Mouse (Mus musculus) frontal cortex, adult 2 months (tissue): ENCODE measurements around the gene Them7. TPM values are rescaled to one million over a fixed set of nuclear protein-coding genes. Genes with fewer than 3 reads are reported as not detected.

Experiments
- DNase-seq, 2 experiments: peaks; one replicate each; pipeline ENCODE4 v3.0.0; 2022; ENCODE audit warnings: low spot score in 1 of 2; ENCODE audit errors: extremely low spot score in 1 of 2
- polyA plus RNA-seq: library from polyadenylated mRNA; depleted of rRNA; stranded (reverse); fragments of >200 nt; gene quantifications from 2 replicates; pipeline ENCODE4 v1.2.3, GENCODE M21; 2012

Gene Them7
- polyA plus RNA-seq, 1 experiment, result not detected

GRCm38 (mm10) chr2:105303962-105304514 is 79.9 kb downstream of the Them7 start:
- DNase-seq, result no peak

DNA sequence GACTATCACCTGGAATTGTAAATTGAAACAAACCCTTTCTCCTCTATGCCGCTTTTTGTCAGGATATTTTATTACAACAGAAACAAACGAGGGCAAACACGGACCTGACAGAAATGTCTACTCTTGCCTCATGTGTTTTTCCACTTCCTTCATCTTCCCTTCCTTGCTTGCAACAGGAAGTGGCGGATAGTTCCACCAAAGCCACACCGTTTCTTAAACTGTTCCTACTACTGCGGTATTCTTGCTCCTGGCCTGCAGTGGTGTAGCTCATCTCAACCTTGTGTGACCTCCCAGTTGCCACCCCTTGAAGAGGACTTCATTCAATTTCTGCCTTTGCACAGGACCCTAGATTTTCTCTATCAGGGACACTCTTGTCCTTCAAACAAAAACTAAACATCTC is 81.8 kb downstream of the Them7 start:
- no peak for DNase-seq

GRCm38 (mm10) chr2:105311414-105311813 is 87.3 kb downstream of the Them7 start:
- DNase-seq, result peak in 1 of 2 experiments; percentile 28

GRCm38 (mm10) chr2:105311991-105312390 is 87.9 kb downstream of the Them7 start:
- no peak for DNase-seq

DNA sequence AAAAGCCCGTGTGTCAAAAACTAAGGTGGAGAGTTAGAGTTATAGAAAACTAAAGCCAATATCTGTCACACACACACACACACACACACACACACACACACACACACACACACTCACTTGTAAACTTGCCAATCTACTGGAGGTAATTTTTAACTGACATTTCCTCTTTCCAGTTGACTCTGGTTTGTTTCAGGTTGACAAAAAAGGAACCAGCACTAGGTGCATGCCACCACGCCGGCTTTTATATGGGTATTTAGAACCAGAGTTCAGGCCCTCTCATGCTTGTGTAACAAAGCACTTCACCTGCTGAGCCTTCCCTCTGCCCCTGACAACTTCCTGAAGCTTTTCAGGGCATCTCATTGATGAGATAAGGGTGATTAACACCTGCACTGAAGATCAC is 89.0 kb downstream of the Them7 start:
- no peak for DNase-seq

DNA sequence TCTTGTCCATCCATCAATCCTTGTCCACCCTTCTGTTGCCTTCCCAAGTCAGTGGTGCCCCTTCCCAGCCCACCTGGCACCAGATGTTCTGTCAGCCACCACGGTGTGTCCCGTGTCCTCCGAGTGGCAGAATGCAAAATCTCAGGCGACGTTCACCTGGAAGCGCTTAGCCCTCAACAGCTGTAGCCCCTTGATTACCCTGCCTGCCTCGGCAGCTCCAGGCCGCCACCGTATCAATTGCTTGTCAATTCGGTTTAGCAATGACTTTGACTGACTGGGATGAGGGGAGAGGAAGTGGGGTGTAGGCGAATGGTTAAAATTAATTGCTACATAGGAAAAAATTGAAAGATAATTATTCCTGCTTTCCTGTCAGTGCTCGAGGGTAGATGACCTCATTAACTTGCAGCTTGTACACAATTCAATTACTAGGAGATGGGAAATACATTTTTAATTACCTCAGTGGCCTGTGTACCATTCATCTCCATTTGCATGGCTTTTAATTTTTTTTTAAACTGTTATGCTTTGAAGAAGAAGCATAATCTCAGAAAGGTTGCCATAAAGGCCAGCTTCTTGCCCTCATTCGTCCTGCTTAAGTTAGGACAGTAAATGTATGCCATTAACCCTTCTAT is 93.5 kb downstream of the Them7 start:
- DNase-seq, result no peak

- no peak for DNase-seq
Measured at GRCm38 (mm10) chr2:105326067-105326466, 101.9 kb downstream of the Them7 start.

GRCm38 (mm10) chr2:105330024-105330423 is 105.9 kb downstream of the Them7 start:
- peak in 1 of 2 experiments; percentile 19 for DNase-seq

DNA sequence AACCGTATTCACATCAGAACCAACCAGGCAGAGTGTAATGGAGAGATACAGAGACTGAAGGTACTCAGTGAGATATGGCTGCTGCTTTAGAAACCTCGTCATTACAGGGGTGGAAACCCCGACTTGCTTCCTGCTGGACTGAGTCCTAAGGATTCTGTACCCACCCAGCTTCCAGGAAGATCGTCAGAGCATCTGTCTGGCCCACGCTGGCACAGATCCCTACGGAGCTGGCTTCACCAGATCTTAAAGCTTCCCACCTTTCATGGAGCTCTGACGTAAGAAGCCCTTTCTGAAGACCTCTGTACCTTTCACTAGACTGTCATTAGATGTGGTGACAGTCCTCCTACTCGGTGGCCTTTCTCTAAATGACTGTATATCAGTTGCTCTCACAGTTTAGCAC is 109.0 kb downstream of the Them7 start:
- no peak for DNase-seq

- peak; percentile 41 to 81 for DNase-seq
Measured at GRCm38 (mm10) chr2:105333976-105334713, 110.0 kb downstream of the Them7 start.

- no peak for DNase-seq
Measured at GRCm38 (mm10) chr2:105335661-105336060, 111.5 kb downstream of the Them7 start.

DNA sequence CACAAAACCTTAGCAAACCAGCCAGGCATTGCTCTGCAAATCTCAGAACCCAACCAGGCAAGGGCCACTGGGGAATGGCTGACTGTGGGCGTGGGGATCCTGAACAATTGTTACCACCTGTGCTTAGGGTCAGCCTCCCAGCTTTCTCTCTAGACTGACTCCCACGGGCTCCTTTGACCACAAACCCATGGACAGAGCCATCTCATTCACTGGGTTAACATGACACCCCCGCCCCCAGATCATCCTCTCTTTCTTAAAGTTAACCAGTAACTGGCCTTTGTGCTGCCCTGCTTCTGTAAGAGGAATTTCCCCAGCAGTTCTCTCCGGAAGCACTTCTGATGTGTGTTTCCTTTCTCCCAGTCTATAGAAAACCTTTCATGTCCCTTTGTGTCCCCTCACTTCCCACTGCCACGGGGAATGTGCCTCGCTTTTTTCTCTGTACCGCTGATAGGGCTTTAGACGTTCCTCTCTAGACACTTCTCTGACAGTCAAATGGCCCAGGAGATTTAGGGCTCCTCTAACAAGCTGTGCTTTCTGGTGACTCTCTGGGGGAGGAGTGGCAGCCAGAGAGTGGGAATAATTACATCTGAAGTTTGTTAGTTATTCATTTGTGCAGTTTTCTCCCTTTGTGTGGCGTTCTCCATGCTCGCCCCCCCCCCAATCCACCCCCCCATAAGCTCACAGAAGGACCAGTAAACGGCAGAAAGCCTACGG is 112.4 kb downstream of the Them7 start:
- DNase-seq, result no peak

DNA sequence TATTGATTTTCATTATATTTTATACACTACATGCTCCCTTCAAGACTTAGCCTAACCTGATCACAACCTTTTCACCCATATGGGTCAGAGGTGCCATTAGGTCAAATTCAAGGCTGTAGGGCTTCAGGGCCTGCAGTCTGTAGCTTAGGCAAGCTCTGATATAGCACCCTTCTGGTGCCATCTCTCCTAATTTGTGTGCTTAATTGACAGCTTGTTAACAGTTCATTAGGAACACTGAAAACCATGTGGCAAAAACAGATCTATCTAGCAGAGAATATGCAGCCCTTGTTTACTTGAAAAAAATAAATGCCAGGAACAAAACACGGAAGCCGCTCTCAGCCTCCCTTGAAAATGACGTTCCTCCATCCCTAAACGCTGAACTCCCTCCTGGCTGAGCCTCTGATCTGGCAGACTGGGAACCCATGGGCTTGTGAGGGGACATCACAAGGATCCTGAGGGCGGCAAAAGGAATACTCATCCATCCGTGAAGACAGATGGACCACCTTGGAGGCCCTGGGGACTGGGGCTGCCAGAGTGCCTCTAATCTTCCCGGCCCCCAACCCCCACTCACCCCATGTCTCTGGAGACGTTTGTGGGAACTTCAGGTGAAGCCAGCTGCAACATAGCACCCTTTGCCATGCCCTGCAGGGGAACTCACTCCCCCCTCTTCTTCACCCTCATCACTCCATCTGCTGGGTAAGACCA is 113.2 kb downstream of the Them7 start:
- no peak for DNase-seq

DNA sequence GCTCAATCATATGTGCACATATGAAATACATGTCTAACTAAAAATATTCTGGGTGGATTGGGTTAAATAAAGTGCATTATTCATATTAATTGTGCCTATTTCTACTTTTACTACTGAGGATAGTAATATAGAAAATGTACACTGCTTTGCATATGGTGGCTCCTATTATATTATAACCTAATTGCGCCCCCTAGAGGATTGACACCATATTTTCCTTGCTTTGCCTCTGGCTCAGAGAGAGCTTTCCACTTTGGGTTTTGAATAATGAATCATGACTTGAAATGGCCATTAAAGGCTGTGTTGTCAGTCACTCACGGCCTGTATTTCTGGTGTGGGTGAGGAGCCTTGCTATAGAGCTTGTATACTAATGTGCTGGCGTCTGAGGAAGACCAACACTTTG is 115.9 kb downstream of the Them7 start:
- peak in 1 of 2 experiments; percentile 27 for DNase-seq

DNA sequence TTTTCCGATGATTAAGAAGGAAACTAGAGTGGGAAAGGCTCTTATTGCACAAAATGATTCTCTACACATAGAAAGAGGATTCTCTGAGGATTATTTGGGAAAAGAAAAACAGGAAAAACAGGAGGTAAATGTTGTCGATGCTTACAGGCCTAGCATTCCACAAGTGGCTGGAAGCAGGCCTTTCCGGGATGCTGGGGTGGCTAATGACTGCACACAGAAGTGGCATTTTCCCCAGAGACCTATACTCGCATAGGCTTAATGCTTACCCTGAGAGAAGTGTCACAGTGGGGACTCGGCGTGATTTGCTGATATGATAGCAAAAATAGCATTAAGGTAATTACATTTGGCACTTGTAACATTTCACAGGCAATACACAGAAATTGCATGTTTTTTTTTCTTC is 124.8 kb downstream of the Them7 start:
- no peak for DNase-seq

DNA sequence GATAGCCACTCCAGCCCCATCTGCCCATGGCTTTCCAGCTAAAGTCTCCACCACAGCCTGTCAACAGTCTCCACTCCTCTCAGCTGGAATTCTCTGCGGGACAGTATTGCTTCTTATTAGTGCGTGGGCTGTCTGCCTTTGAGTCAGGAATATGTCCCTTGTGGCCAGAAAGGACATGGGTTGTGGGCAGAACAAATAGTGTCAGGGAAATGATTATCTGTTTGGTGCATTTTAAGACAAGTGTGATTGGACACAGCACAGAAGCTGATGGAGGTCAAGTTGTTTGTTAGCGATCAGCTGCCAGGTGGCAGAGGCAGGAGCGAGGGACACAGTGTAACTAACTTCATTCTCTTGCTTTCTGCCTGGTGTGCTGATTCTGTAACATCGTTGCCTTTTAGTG is 132.7 kb downstream of the Them7 start:
- DNase-seq, result no peak

GRCm38 (mm10) chr2:105358040-105358439 is 133.9 kb downstream of the Them7 start:
- DNase-seq, result no peak

DNA sequence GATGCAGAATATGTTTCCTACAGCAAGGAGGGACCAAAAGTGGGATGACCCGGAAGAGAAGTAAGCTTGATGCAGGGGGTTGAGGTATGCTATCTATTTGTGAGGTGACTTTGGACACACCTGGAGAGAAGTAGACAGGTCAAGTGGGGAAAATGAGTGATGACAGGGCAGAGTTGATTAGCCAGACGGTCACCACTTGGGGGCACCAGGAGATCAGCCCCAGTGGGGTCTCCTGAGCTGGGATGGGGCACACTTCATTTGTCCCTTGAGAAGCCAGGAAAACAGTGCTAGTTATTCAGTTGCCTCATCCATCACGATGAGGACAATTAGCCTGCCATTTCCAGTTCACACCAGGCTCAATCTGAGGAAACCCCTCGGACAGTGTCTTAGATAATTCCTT is 143.5 kb downstream of the Them7 start:
- no peak for DNase-seq

- DNase-seq, result no peak
Measured at GRCm38 (mm10) chr2:105370240-105370639, 146.1 kb downstream of the Them7 start.

DNA sequence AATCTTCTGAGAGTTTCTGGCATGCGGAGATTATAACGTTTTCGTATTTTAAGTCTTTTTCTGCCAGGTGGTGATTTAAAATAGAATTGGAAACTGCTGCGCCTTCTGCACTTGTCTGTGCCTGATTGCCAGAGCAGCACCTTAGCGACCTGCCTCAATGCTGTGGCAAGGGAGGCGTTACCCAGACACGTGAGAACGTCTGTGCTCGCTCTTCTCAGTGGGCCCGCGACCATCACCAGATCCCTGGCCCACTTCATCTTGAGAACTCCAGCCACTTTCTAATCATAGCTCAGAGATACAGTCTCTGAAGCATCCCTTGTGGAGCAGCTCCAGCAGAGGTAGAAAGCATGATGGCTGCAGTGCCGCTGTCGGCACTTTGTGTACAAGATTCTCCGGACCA is 146.6 kb downstream of the Them7 start:
- peak in 1 of 2 experiments; percentile 17 for DNase-seq

DNA sequence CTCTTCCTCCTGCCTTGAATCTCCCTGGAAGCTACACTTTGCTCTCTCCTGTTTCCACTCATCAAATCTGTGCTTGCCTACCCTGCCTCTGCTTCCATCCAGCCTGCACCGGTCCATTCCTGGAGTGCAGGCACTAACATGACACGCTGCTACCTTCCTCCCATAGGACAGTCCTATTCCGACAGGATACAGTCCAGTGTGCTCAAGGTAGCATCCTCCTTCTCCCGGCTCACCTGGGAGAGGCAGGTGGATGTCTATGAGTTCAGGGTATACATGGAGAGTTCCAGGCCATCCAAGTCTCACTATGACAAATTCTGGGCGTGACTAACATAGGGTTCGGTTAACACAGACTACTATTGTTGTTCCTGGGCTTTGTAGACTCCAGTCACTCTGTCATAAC is 148.0 kb downstream of the Them7 start:
- DNase-seq, result no peak
